Mouse (Mus musculus) MEL (cell line): ENCODE results near the gene Phf7. TPM values are rescaled to one million over a fixed set of nuclear protein-coding genes. Genes with fewer than 3 reads are reported as not detected.

Source experiments
- DNase-seq: peaks from one replicate; pipeline ENCODE4 v3.0.0; 2011; ENCODE audit warnings: low read depth, low spot score
- H3K27ac ChIP-seq: 2 replicates; pipeline ENCODE4 v1.5.1; 2012; ENCODE audit warnings: low read depth, mild to moderate bottlenecking, control low read depth, low read length, moderate library complexity; ENCODE audit not compliant: control insufficient read depth
- H3K27me3 ChIP-seq, 2 experiments: fragments of 150-350 bp in 1 of 2; sonication (generic) in 1 of 2; 2 replicates each; pipeline ENCODE4 v1.6.1; 2012; ENCODE audit warnings: low read length in 2 of 2, mild to moderate bottlenecking in 2 of 2, improper control_type of control experiment in 1 of 2, moderate library complexity in 1 of 2; ENCODE audit not compliant: insufficient read depth in 2 of 2, control insufficient read depth in 1 of 2
- H3K36me3 ChIP-seq, 2 experiments: 2 replicates each; pipeline ENCODE4 v1.6.1; 2012 to 2014; ENCODE audit warnings: low read length in 2 of 2, improper control_type of control experiment in 1 of 2, inconsistent platforms in 1 of 2, mild to moderate bottlenecking in 1 of 2; ENCODE audit not compliant: insufficient read depth in 2 of 2, control insufficient read depth in 1 of 2
- H3K4me1 ChIP-seq, 2 experiments: fragments of 150-350 bp in 1 of 2; sonication (generic) in 1 of 2; 2 replicates each; pipeline ENCODE4 v1.6.1; 2012; ENCODE audit warnings: low read length in 2 of 2, improper control_type of control experiment in 1 of 2, mild to moderate bottlenecking in 1 of 2; ENCODE audit not compliant: insufficient read depth in 2 of 2, control insufficient read depth in 1 of 2
- H3K4me3 ChIP-seq, 2 experiments: fragments of 150-350 bp in 1 of 2; sonication (generic) in 1 of 2; 2 replicates each; pipeline ENCODE4 v1.5.1; 2012; ENCODE audit warnings: low read depth in 2 of 2, low read length in 2 of 2, mild to moderate bottlenecking in 2 of 2, moderate library complexity in 2 of 2, control low read depth in 1 of 2, improper control_type of control experiment in 1 of 2; ENCODE audit not compliant: control insufficient read depth in 1 of 2, insufficient read depth in 1 of 2
- H3K79me2 ChIP-seq: 2 replicates; pipeline ENCODE4 v1.6.1; 2012; ENCODE audit warnings: mild to moderate bottlenecking, low read length, moderate library complexity; ENCODE audit not compliant: control insufficient read depth, poor library complexity, insufficient read depth
- H3K9ac ChIP-seq: 2 replicates; pipeline ENCODE4 v1.6.1; 2012; ENCODE audit warnings: low read depth, mild to moderate bottlenecking, control low read depth, low read length, moderate library complexity; ENCODE audit not compliant: control insufficient read depth, poor library complexity, severe bottlenecking
- H3K9me3 ChIP-seq: fragments of 150-350 bp; sonication (generic); replicated peaks from 2 replicates; pipeline ENCODE4 v1.6.1; 2012; ENCODE audit warnings: mild to moderate bottlenecking, low read length, improper control_type of control experiment, moderate library complexity; ENCODE audit not compliant: insufficient read depth
- BHLHE40 ChIP-seq: IDR thresholded peaks from 2 replicates; pipeline ENCODE4 v1.6.1; 2012; ENCODE audit warnings: low read depth, mild to moderate bottlenecking, inconsistent platforms, low read length, improper control_type of control experiment, borderline replicate concordance
- CHD2 ChIP-seq: IDR thresholded peaks from 2 replicates; pipeline ENCODE4 v1.6.1; 2011; ENCODE audit warnings: low read length, improper control_type of control experiment
- CTCF ChIP-seq, 3 experiments: IDR thresholded peaks in 2 of 3; conservative IDR thresholded peaks in 1 of 3; 2 replicates each; pipeline ENCODE4 v1.5.1; 2011 to 2012; ENCODE audit warnings: low read length in 3 of 3, low read depth in 2 of 3, mild to moderate bottlenecking in 2 of 3, improper control_type of control experiment in 1 of 3, inconsistent platforms in 1 of 3, mixed read lengths in 1 of 3, moderate library complexity in 1 of 3; ENCODE audit not compliant: control insufficient read depth in 1 of 3, insufficient read depth in 1 of 3, poor library complexity in 1 of 3, severe bottlenecking in 1 of 3
- E2F4 ChIP-seq: IDR thresholded peaks from 2 replicates; pipeline ENCODE4 v1.6.1; 2011; ENCODE audit warnings: low read depth, low read length, improper control_type of control experiment, borderline replicate concordance
- ELF1 ChIP-seq: IDR thresholded peaks from 2 replicates; pipeline ENCODE4 v1.6.1; 2014; ENCODE audit warnings: low read depth, mild to moderate bottlenecking, inconsistent platforms, low read length, improper control_type of control experiment, moderate library complexity
- ETS1 ChIP-seq: IDR thresholded peaks from 2 replicates; pipeline ENCODE4 v1.6.1; 2012; ENCODE audit warnings: low read depth, mild to moderate bottlenecking, inconsistent platforms, low read length, improper control_type of control experiment, moderate library complexity
- GABPA ChIP-seq: IDR thresholded peaks from 2 replicates; pipeline ENCODE4 v1.6.1; 2012; ENCODE audit warnings: low read depth, mild to moderate bottlenecking, inconsistent platforms, low read length, improper control_type of control experiment, moderate library complexity
- GATA1 ChIP-seq: IDR thresholded peaks from 2 replicates; pipeline ENCODE4 v1.6.1; 2011; ENCODE audit warnings: low read depth, low read length, improper control_type of control experiment
- MAX ChIP-seq: IDR thresholded peaks from 2 replicates; pipeline ENCODE4 v1.6.1; 2011; ENCODE audit warnings: low read length, improper control_type of control experiment
- MEF2A ChIP-seq: IDR thresholded peaks from 2 replicates; pipeline ENCODE4 v1.6.1; 2014; ENCODE audit warnings: low read depth, mild to moderate bottlenecking, inconsistent platforms, low read length, improper control_type of control experiment; ENCODE audit not compliant: poor library complexity, insufficient replicate concordance, severe bottlenecking; ENCODE audit errors: extremely low read depth
- MYB ChIP-seq: IDR thresholded peaks from 2 replicates; pipeline ENCODE4 v1.6.1; 2011; ENCODE audit warnings: mild to moderate bottlenecking, low read depth, low read length, improper control_type of control experiment
- MYC ChIP-seq: IDR thresholded peaks from 2 replicates; pipeline ENCODE4 v1.6.1; 2011; ENCODE audit warnings: low read depth, mild to moderate bottlenecking, low read length, improper control_type of control experiment, moderate library complexity
- NRF1 ChIP-seq: IDR thresholded peaks from 2 replicates; pipeline ENCODE4 v1.6.1; 2014; ENCODE audit warnings: low read depth, mild to moderate bottlenecking, inconsistent platforms, low read length, improper control_type of control experiment, moderate library complexity; ENCODE audit not compliant: poor library complexity, insufficient read depth, severe bottlenecking
- TAL1 ChIP-seq: IDR thresholded peaks from 2 replicates; pipeline ENCODE4 v1.6.1; 2012; ENCODE audit warnings: mild to moderate bottlenecking, inconsistent platforms, low read length, moderate library complexity, mixed read lengths
- USF1 ChIP-seq: IDR thresholded peaks from 2 replicates; pipeline ENCODE4 v1.6.1; 2014; ENCODE audit warnings: low read depth, mild to moderate bottlenecking, inconsistent platforms, low read length, improper control_type of control experiment, moderate library complexity
- USF2 ChIP-seq, 2 experiments: IDR thresholded peaks; 2 replicates each; pipeline ENCODE4 v1.6.1; 2011 to 2012; ENCODE audit warnings: improper control_type of control experiment in 2 of 2, low read length in 2 of 2, borderline replicate concordance in 1 of 2, inconsistent platforms in 1 of 2, low read depth in 1 of 2, mild to moderate bottlenecking in 1 of 2; ENCODE audit not compliant: insufficient read depth in 1 of 2
- ZKSCAN1 ChIP-seq: IDR thresholded peaks from 2 replicates; pipeline ENCODE4 v1.6.1; 2012; ENCODE audit warnings: low read depth, mild to moderate bottlenecking, inconsistent platforms, low read length, improper control_type of control experiment, moderate library complexity
- ZMIZ1 ChIP-seq: IDR thresholded peaks from 2 replicates; pipeline ENCODE4 v1.6.1; 2012; ENCODE audit warnings: low read depth, mild to moderate bottlenecking, inconsistent platforms, low read length, improper control_type of control experiment, moderate library complexity
- polyA plus RNA-seq, 2 experiments: library from polyadenylated mRNA; stranded (reverse) in 1 of 2; unstranded in 1 of 2; fragments of >175 nt in 1 of 2; fragments of >200 nt in 1 of 2; gene quantifications; 2 replicates each; pipeline versions ENCODE4 v1.2.1 to v1.2.4; 2012; ENCODE audit warnings: low replicate concordance in 2 of 2, low read depth in 1 of 2; ENCODE audit not compliant: insufficient read length in 2 of 2, insufficient read depth in 1 of 2, missing spikeins in 1 of 2
- total RNA-seq: library from RNA; depleted of rRNA; stranded (reverse); fragments of 300-350 nt; gene quantifications from 2 replicates; pipeline ENCODE4 v1.2.3, GENCODE M21; 2012

Gene Phf7
- total and polyA plus RNA-seq, 3 experiments = 6.0 to 7.6 TPM; not detected in 1

DNA sequence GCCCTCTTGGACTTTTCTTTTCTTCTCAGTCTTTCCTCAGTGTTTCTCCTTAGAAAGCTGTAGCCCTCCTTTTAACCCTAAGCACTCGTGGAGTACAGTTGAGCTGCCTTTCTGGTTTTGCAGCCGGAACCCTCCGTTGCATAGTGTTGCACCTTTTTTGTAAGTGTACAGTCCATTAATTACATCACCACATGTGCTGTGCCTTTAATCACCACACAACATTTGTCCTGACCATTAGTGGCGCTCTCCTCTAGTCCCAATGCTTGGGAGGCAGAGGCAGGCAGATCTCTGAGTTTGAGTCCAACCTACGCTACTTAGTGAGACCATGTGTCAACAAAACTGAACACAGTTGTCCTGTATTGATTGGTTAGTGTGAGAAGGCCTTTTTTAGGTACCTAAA is 974 bp upstream of the Phf7 start:
- Histone ChIP-seq H3K9ac (peak overlapping the region; percentile 99), H3K36me3 (peaks cover 3 to 13% of the 10 kb centered on the region in 2 experiments; a peak in 3 of 4 replicates), H3K4me1 (peaks cover 3 to 14% of the 10 kb centered on the region in 2 experiments; a peak in 3 of 4 replicates), H3K4me3 (peak overlapping the region; percentile 95 to 99), H3K27me3 (no peaks in the 10 kb centered on the region), H3K9me3 (no peaks in the 10 kb centered on the region), H3K27ac (no peak overlapping the region), H3K79me2 (peaks cover 20% of the 10 kb centered on the region)
- TF ChIP-seq CHD2 (no peak), MYB (no peak), GABPA (no peak), NRF1 (no peak), CTCF (IDR thresholded peaks at IDR 0.05 in 2 of 3, conservative IDR thresholded peaks at IDR 0.05 in 1 of 3; ENCODE audit: control insufficient read depth in 1 of 3, insufficient read depth in 1 of 3, low read depth in 2 of 3, low read length in 3 of 3, poor library complexity in 1 of 3, severe bottlenecking in 1 of 3) (no peak), USF2 (IDR thresholded peaks at IDR 0.05; ENCODE audit: borderline replicate concordance in 1 of 2, insufficient read depth in 1 of 2, low read depth in 1 of 2, low read length in 2 of 2) (no peak), GATA1 (no peak), ELF1 (no peak), MEF2A (no peak), MYC (no peak), ETS1 (no peak), E2F4 (no peak)
- DNase-seq = no peak

DNA sequence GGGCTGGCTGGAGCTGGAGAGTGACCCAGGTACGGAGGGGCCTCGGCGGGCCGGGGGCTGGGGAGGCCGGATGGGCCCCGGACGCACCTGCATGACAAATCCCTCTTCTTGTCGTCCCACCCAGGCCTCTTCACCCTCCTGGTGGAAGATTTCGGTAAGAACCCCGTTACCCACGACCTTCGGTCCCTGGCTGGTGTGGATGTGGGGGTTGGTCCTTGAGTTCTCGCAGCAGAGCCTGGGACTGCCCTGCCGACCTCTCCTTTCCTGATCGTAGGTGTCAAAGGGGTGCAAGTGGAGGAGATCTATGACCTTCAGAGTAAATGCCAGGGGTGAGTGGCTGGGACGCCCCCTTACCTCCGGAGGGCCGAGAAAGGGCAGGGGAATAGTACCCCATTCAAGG is 509 bp upstream of the Phf7 start:
- TF ChIP-seq BHLHE40 = no peak
- no peak for TF ChIP-seq MAX
- TF ChIP-seq TAL1 = no peak
- no peak for TF ChIP-seq ZMIZ1
- no peak for TF ChIP-seq MYC
- no peak for TF ChIP-seq ZKSCAN1
- no peak for TF ChIP-seq USF1
- TF ChIP-seq GABPA = no peak
- no peak for TF ChIP-seq ETS1

More for the DNA sequence above, 509 bp upstream of the Phf7 start:
- no peak for DNase-seq
- H3K4me1 ChIP-seq = peaks cover 3 to 14% of the 10 kb centered on the region in 2 experiments; a peak in 3 of 4 replicates
- H3K36me3 ChIP-seq = peaks cover 3 to 13% of the 10 kb centered on the region in 2 experiments; a peak in 3 of 4 replicates
- H3K27me3 ChIP-seq = no peaks in the 10 kb centered on the region
- peak overlapping the region; percentile 99 for H3K9ac ChIP-seq
- peak overlapping the region; percentile 52 for H3K27ac ChIP-seq
- H3K9me3 ChIP-seq = no peaks in the 10 kb centered on the region
- H3K79me2 ChIP-seq = peaks cover 20% of the 10 kb centered on the region
- peak overlapping the region; percentile 95 to 99 for H3K4me3 ChIP-seq
